Mouse (Mus musculus) forelimb bud, embryonic 11.5 days (tissue): ENCODE data around the gene Flvcr2.
"Not testable (repeated sequence)": the region's sequence is repeated elsewhere in the genome, so short reads cannot be mapped to it uniquely, and the experiment has no call there.

ENCODE experiments used
- DNase-seq: peaks from one replicate; pipeline ENCODE4 v3.0.0-alpha.2; 2012; ENCODE audit warnings: low read depth, low spot score

Flvcr2 gene

GRCm38 (mm10) chr12:85745827-85746695 lies at the start of gene Flvcr2:
Flvcr2 (plus strand) TSS chr12:85746539.
- DNase-seq, result peak; percentile 76

DNA sequence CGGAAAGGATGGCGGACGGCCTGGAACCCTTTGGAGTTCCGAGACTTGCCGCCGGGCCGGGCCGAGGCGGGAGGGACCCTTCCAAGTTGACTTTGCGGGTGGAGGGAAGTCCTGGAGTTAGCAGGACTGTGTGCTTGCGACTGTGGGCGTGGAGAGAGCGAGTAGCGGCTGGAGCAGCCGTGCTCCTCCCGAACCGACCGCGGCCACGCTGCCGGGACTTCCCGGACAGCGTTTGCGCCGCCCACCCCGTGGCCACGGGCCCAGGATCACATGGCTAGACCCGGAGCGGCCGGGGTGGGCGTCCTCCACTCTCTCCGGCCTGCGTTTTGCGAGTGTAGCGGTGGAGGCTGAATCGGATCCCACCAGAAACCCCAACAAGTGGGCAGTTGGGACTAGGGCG lies 48.2 kb upstream of the Flvcr2 start:
- not testable (repeated sequence) for DNase-seq

GRCm38 (mm10) chr12:85700191-85700841 lies 46.0 kb upstream of the Flvcr2 start:
- no peak for DNase-seq

DNA sequence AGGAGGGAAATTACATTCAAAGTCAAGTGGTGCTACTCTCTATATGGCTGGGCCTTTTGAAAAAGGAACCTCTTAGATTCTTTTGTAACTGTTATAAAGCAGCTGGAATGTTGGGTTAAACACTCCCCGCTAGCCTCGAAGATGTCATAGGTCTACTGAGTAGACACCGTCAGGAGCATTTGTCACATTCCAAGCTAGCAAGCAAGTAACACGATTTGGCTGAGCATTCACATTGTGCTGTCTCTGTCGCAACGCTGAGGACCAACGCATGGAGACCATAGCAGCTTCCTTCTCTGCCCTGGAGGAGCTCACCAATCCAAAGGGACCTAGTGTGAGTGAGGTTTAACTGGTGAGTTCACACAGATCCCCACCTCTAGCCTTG lies 45.5 kb upstream of the Flvcr2 start:
- no peak for DNase-seq

GRCm38 (mm10) chr12:85702166-85703055 lies 43.9 kb upstream of the Flvcr2 start:
- no peak for DNase-seq

DNA sequence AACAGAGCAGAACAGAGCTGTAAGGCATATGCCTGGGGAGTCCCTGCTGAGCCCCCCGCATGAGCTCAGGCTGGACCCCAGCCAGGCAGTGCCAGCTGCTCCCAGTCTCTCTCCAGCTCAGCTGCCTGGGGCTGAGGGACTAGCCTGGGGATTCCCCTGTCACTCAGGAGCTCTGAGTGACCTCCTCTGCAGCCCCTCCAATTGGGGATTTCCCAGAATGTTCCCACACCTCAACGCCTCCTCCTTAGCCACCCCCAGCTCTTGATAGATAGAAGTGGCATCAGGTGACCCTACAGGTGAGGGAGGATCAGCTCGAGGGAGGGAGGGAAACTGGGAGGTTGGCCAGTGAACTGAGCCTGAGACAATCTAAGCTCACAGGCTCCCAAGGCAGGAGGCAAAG lies 42.8 kb upstream of the Flvcr2 start:
- no peak for DNase-seq

DNA sequence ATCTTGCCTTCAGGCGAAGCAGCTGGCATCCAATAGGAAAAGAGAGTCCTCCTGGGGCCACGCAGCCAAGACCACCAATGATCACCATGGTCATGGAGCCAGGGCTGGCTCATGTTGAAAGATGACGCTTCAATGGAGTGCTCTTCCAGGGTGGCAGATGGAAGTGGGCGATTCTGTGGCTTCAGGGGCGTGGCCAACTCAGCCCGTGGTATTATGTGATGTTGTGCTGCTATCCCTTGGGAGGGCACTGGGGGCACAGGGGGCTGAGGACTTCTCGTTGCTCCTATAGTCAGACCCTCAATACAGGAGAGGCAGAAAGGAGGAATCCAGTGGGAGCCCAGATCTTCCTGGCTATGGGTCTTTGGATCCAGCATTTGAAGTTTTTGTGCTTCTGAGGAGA lies 41.8 kb upstream of the Flvcr2 start:
- no peak for DNase-seq

DNA sequence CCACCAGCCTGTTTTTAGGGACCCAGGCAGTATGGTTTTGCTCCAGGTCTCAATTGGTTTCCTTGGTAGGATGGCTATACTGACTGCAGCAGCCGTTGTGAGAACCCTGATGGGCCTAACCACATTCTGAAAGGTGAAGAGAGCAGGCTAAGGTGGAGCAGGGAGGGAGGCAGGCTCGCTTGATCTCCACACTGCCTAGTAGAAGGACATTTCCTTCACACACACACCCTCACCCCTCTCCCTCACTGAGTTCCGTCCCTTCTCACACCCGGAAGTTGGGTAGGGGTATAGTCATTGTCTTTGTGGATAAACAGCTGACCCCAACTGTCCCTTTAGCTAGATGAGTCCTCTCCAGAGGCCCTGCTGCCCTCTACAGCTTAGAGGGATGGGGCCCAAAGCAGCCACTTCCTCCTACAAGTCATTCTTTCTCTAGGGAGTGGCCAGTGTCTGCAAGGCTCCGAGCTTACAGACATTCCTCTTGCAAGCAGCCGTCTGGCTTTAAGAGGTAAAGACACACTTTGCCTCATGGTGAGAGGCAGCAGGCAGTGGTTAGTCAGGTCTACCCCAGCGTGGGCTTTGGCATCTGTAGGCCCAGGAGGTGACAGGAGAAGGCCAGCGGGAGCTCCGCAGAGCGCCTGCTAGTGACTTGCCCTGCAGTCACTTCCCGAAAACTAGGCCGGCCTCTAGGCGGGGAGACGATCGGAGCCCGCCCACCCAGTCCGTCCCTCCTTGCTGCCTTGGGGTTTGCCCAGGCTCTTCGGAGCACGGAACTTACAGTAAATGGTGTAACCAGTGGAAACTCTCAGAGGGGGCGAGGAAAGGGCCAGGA lies 41.1 kb upstream of the Flvcr2 start:
- DNase-seq, result peak; percentile 61

GRCm38 (mm10) chr12:85705831-85706530 lies 40.4 kb upstream of the Flvcr2 start:
- DNase-seq, result no peak

DNA sequence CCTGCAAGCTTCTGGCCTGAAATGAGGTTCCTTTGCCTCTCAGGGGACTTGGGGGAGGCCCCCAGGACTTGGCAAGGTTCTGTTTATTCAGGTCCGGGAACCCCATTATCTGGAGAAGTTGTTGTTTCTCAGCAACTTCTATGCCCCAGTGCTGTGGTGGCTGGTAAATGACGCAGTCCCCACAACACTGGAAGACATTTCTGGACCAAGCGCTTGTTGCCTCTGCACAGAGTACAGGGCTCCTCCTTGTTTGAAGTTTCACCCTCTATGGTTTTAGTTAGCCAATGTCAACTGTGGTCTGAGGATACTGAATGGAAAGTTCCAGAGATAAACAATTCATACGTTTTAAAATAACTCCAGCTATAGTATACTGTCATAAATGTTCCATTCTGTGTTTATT lies 39.4 kb upstream of the Flvcr2 start:
- DNase-seq, result no peak

DNA sequence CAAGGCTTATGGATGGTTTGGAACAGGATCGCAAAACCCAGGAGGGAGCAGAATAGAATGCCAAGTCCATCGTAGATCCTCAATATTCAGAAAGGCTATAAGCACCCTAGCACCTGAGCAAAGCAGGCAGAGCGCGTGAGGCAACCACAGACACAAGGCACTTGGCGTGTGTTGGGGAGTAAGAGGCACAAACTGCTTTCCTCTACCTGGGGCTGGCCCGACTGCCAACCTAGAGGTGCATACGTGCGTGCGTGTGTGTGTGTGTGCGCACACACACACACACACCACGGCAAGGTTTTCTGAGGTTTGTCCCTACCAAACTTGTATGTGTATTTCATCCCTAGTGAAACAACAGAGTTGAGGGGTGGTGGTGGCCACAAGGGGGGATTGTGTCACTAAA lies 38.9 kb upstream of the Flvcr2 start:
- DNase-seq, result no peak

DNA sequence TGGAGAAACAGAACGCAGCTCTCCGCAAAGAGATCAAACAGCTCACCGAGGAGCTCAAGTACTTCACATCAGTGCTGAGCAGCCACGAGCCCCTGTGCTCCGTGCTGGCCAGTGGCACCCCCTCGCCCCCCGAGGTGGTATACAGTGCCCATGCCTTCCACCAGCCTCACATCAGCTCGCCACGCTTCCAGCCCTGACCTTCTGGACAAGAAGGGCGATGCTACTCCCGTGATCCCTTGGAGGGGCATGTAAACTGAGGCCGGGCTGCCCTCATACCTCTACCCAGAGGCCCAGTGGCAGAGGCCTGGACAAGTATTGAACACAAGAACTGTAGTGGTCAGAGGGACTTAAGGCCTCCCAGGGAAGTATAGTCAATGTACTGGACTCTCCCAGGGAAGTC lies 37.8 kb upstream of the Flvcr2 start:
- DNase-seq, result no peak

DNA sequence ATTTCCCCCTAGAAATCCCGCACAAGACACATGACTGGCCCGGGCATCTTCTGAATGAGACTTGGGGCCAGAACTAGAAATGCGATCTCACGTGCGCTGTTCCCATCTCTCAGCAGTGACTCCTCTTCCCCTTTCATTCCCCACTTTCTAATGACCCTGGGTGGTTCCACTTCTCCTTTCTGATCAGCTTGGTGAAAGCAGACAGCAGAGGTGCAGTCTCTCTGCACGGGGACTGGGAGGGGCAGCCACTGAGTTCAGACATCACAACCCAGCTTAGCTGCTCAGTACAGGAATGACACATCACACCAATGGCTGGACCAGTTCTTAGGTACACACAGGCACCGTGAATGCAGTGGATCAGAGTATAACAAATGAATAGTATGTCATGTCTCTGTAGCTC lies 35.6 kb upstream of the Flvcr2 start:
- DNase-seq, result no peak

- no peak for DNase-seq
These were observed 33.8 kb upstream of the Flvcr2 start for GRCm38 (mm10) chr12:85712587-85712986.

DNA sequence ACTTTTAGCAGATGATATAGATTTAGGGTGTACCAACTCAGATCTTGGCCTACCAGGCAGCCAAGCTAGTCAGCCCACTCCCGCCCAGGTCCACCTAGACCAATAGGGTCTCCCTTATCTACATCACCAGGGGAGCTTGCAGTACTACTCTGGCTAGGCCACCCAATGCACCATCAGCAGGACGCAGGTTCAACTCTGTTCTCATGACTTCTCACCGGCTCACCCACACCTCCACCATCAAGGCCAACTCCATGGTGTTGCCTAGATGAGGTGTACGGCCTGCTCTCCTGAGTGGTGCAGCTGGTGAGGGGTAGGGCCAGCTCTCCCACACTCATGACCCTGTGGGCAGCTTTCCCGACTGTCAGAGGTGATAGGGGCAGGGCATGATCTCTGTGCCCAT lies 32.2 kb upstream of the Flvcr2 start:
- no peak for DNase-seq

DNA sequence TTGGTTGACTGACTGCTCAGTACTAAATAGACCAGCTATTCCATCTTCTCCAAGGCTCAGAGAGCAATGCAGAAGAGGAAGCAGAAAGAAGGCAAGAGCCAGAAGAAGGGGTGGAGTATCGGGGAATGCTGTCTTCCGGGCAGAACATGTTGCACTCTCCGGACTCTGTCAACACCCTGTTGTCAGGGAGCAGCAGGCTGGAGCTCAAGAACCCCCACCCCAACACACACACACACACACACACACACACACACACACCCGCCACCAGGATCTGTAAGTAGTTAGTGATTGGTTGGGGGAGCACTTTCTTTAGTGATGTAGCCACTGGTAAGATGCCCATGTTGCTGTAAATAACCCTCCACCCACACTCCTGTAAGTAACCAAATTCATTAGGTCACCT lies 21.0 kb upstream of the Flvcr2 start:
- no peak for DNase-seq

GRCm38 (mm10) chr12:85726729-85727397 lies 19.5 kb upstream of the Flvcr2 start:
- DNase-seq, result no peak

DNA sequence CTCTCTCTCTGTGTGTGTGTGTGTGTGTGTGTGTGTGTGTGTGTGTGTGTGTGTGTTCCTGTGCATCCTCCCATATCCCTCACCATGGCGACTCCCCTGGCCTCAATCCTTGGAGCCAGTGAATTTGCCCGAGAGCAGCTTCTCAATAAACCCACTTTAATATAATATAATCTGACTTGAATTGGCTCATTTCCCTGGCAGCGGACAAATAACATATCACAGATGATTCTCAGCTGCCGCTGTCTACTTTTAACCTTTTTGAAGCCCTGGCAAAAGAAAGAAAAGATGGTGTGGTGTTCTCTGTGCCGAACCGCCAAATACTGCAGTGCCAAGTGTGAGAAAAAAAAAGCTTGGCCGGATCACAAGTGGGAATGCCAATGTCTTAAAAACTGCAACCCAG lies 18.2 kb upstream of the Flvcr2 start:
- no peak for DNase-seq

DNA sequence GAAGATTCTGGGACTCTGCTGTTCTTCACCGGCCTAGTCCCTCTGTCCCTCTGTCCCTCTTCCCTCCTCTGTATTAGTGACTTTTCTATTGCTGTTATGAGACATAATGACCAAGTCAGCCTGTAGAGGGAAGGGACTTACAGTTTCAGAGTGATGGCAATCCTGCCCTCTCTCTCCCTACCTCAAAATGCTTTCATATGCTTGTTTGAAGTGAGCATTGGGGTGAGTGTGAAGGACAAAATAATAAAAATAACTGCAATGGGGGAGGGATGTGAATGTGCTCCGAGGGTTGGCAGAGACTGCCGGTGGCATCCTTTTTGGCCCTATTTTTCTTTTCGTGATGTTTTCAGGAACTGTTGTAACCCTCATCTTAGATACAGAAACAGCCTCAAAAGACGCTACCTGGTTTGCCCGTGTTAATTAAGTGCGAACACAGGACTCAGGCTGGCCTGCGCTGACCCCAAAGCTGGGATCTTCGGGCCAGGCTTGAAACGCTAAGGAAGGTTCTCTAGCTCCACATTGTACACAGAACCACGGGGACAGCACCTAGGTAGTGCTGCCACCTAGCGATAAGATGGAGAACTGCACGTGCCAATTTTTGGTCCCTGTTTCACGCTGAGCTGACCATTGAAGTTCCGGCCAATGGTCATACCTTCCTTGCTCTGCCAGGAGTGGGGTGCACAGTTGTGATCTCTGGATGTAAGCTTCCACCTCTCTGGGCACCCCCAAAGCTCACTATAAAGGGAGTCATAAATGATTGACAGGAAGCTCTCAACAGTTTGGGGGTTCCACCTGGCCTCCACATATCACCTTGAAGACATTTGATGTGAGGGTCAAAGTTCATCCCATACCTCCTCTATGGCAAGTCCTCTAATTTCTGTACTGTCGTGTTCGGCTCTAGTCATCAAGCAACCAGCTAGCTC lies 17.1 kb upstream of the Flvcr2 start:
- DNase-seq, result peak; percentile 62
